Mouse (Mus musculus) embryo, embryonic 9.5 days (tissue): ENCODE measurements at regions not wholly inside any gene's neighbourhood (a gene's known extent, or its start where the extent isn't known, plus 50 kb on each side); places are given as distances from the start of the nearest gene placed in this dataset.
"Not testable (repeated sequence)": the region's sequence is repeated elsewhere in the genome, so short reads cannot be mapped to it uniquely, and the experiment has no call there.

Experiments
- DNase-seq: peaks from one replicate; pipeline ENCODE4 v3.0.0-alpha.2; 2017; ENCODE audit errors: extremely low spot score

- DNase-seq, result peak; percentile 12
Observed at GRCm38 (mm10) chr4:29282169-29282568, 469.2 kb downstream of the Epha7 start.

- peak; percentile 42 for DNase-seq
Observed at GRCm38 (mm10) chr4:29301348-29301747, 488.4 kb downstream of the Epha7 start.

GRCm38 (mm10) chr4:29303951-29304350, 491.0 kb downstream of the Epha7 start:
- no peak for DNase-seq

- DNase-seq, result no peak
Observed at GRCm38 (mm10) chr4:29307245-29307644, 494.3 kb downstream of the Epha7 start.

GRCm38 (mm10) chr4:29323921-29324320, 511.0 kb downstream of the Epha7 start:
- DNase-seq, result no peak

- no peak for DNase-seq
Observed at GRCm38 (mm10) chr4:29329145-29329544, 516.2 kb downstream of the Epha7 start.

GRCm38 (mm10) chr4:29331747-29332146, 518.8 kb downstream of the Epha7 start:
- no peak for DNase-seq

- DNase-seq, result no peak
Observed at GRCm38 (mm10) chr4:29337245-29337644, 524.3 kb downstream of the Epha7 start.

- DNase-seq, result no peak
Observed at GRCm38 (mm10) chr4:29362191-29362590, 549.3 kb downstream of the Epha7 start.

- no peak for DNase-seq
Observed at GRCm38 (mm10) chr4:29389282-29389681, 576.4 kb downstream of the Epha7 start.

- no peak for DNase-seq
Observed at GRCm38 (mm10) chr4:29390333-29390732, 577.4 kb downstream of the Epha7 start.

- DNase-seq, result no peak
Observed at GRCm38 (mm10) chr4:29402143-29402542, 589.2 kb downstream of the Epha7 start.

- DNase-seq, result no peak
Observed at GRCm38 (mm10) chr4:29414616-29415015, 601.7 kb downstream of the Epha7 start.

- DNase-seq, result no peak
Observed at GRCm38 (mm10) chr4:29420198-29420792, 607.4 kb downstream of the Epha7 start.

- not testable (repeated sequence) for DNase-seq
Observed at GRCm38 (mm10) chr4:29431493-29431892, 618.6 kb downstream of the Epha7 start.

- no peak for DNase-seq
Observed at GRCm38 (mm10) chr4:29463329-29463728, 650.4 kb downstream of the Epha7 start.

- no peak for DNase-seq
Observed at GRCm38 (mm10) chr4:29466315-29466714, 653.4 kb downstream of the Epha7 start.

GRCm38 (mm10) chr4:29480384-29481092, 667.6 kb downstream of the Epha7 start:
- DNase-seq, result no peak

- DNase-seq, result no peak
Observed at GRCm38 (mm10) chr4:29481093-29481715, 668.3 kb downstream of the Epha7 start.

- no peak for DNase-seq
Observed at GRCm38 (mm10) chr4:29482407-29482806, 669.5 kb downstream of the Epha7 start.

- no peak for DNase-seq
Observed at GRCm38 (mm10) chr4:29500844-29501243, 687.9 kb downstream of the Epha7 start.

GRCm38 (mm10) chr4:29525051-29525450, 712.1 kb downstream of the Epha7 start:
- no peak for DNase-seq
